Mouse (Mus musculus) heart, postnatal 0 days (tissue): ENCODE measurements around the gene Igfbp1. TPM values are rescaled to one million over a fixed set of nuclear protein-coding genes. Genes with fewer than 3 reads are reported as not detected.
A peak's percentile ranks its signal among the peaks of the same experiment; 100 is the strongest.

Experiments used
- ATAC-seq: fragments of 200-750 bp; cut with Nextera tagmentation; 2 replicates; pipeline ENCODE4 v1.8.0; 2017; ENCODE audit warnings: low read depth, moderate number of reproducible peaks, moderate library complexity; ENCODE audit not compliant: insufficient read depth
- DNase-seq: peaks from one replicate; pipeline ENCODE4 v3.0.0-alpha.2; 2016; ENCODE audit warnings: low spot score
- H3K27ac ChIP-seq: fragments of 300-500 bp; sonication (generic); 2 replicates; pipeline ENCODE4 v1.5.1; 2014; ENCODE audit warnings: low read depth, mild to moderate bottlenecking
- H3K27me3 ChIP-seq: fragments of 300-500 bp; sonication (generic); 2 replicates; pipeline ENCODE4 v1.6.1; 2014; ENCODE audit warnings: low read length, mixed read lengths; ENCODE audit not compliant: control insufficient read depth, insufficient read depth
- H3K36me3 ChIP-seq: fragments of 300-500 bp; sonication (generic); replicated peaks from 2 replicates; pipeline ENCODE4 v1.6.1; 2014; ENCODE audit warnings: low read length, mixed read lengths; ENCODE audit not compliant: control insufficient read depth, insufficient read depth
- H3K4me1 ChIP-seq: fragments of 300-500 bp; sonication (generic); 2 replicates; pipeline ENCODE4 v1.6.1; 2014; ENCODE audit warnings: antibody characterized with exemption; ENCODE audit not compliant: control insufficient read depth, insufficient read depth
- H3K4me2 ChIP-seq: fragments of 300-500 bp; sonication (generic); 2 replicates; pipeline ENCODE4 v1.6.1; 2014; ENCODE audit warnings: low read depth, mild to moderate bottlenecking, low read length, moderate library complexity
- H3K4me3 ChIP-seq: fragments of 300-500 bp; sonication (generic); 2 replicates; pipeline ENCODE4 v1.5.1; 2014; ENCODE audit warnings: low read depth, low read length
- H3K9ac ChIP-seq: fragments of 300-500 bp; sonication (generic); replicated peaks from 2 replicates; pipeline ENCODE4 v1.6.1; 2014; ENCODE audit warnings: low read depth, low read length, mixed read lengths
- H3K9me3 ChIP-seq: fragments of 300-500 bp; sonication (generic); replicated peaks from 2 replicates; pipeline ENCODE4 v1.6.1; 2016; ENCODE audit warnings: low read length; ENCODE audit not compliant: control insufficient read depth
- CTCF ChIP-seq: IDR thresholded peaks from 2 replicates; pipeline ENCODE4 v1.5.1; 2016; ENCODE audit warnings: antibody characterized with exemption, control low read depth, low read depth
- EP300 ChIP-seq: IDR thresholded peaks from 2 replicates; pipeline ENCODE4 v1.6.1; 2016; ENCODE audit warnings: antibody characterized with exemption, low read depth
- whole genome bisulfite sequencing: fragments of 180-500 bp; shearing (Covaris S2); extraction: QIAGEN DNeasy Blood & Tissue Kit; methylation state at CpG from one replicate; pipeline ENCODE4 v1.1.7; 2014; 5-methylcytosine and 5-hydroxymethylcytosine counted together
- polyA plus RNA-seq: library from polyadenylated mRNA; unstranded; fragments of >200 nt; fragmentation: Nextera tagmentation; extraction: Ambion mirVana; gene quantifications from 2 replicates; pipeline ENCODE4 v1.2.1, GENCODE M21; 2015
- total RNA-seq: library from RNA; depleted of rRNA; stranded (reverse); fragments of >200 nt; gene quantifications from 2 replicates; pipeline ENCODE4 v1.2.3, GENCODE M21; 2014; ENCODE audit warnings: low replicate concordance

The Igfbp1 gene
- total and polyA plus RNA-seq, 2 experiments from 2014 or later = 10.6 TPM; not detected in 1

- ATAC-seq = no peak
- peaks cover 13% of the 10 kb centered on the region; the same call in 1 of the 2 replicates for H3K4me1 ChIP-seq
- no peak for TF ChIP-seq EP300
- TF ChIP-seq CTCF = no peak
- no peaks in the 10 kb centered on the region for H3K9me3 ChIP-seq
- no peak for DNase-seq
- no peak overlapping the region for H3K27ac ChIP-seq
- H3K36me3 ChIP-seq = no peaks in the 10 kb centered on the region
- H3K9ac ChIP-seq = no peak overlapping the region
- no peak overlapping the region for H3K4me3 ChIP-seq
- H3K27me3 ChIP-seq = no peaks in the 10 kb centered on the region
- WGBS = 66% methylated on average over 4 of the region's 4 CpGs
- no peak overlapping the region for H3K4me2 ChIP-seq
Observed at GRCm38 (mm10) chr11:7156427-7156826, 41.2 kb upstream of the Igfbp1 start.

DNA sequence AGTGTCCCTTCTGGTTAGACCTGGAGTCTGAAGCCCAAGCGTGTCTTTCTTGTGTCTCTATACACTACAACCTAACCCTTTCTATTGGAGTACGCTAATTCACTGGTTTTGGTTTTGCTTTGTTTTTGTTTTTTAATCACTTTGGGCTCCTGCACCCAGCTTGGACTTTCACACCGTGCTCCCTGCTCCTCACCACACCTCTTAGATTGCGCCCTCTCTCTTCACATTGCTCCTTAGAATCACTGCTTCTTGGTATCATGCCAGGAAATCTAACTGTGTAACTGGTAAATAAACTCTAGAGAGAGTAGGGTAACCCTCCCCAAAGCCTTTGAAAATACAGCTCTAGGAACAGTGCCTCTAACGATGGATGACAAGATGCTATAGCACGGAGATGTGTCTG is 39.4 kb upstream of the Igfbp1 start:
- ATAC-seq = no peak

GRCm38 (mm10) chr11:7160146-7160545 is 37.4 kb upstream of the Igfbp1 start:
- WGBS = 40% methylated on average over 6 of the region's 6 CpGs
- Histone ChIP-seq H3K4me1 (peaks cover 13% of the 10 kb centered on the region; the same call in 1 of the 2 replicates), H3K27ac (no peak overlapping the region; the same call in 1 of the 2 replicates), H3K9me3 (no peaks in the 10 kb centered on the region), H3K4me2 (no peak overlapping the region), H3K36me3 (no peaks in the 10 kb centered on the region), H3K27me3 (no peaks in the 10 kb centered on the region), H3K4me3 (no peak overlapping the region), H3K9ac (no peak overlapping the region)
- TF ChIP-seq CTCF (no peak), EP300 (no peak)
- ATAC-seq (no peak), DNase-seq (no peak)

More for the DNA sequence above, 39.4 kb upstream of the Igfbp1 start:
- H3K4me1 ChIP-seq = peaks cover 13% of the 10 kb centered on the region; the same call in 1 of the 2 replicates
- H3K36me3 ChIP-seq = no peaks in the 10 kb centered on the region
- no peak overlapping the region for H3K4me3 ChIP-seq
- H3K9me3 ChIP-seq = no peaks in the 10 kb centered on the region
- H3K4me2 ChIP-seq = no peak overlapping the region
- WGBS = 86% methylated on average over 6 of the region's 6 CpGs
- no peaks in the 10 kb centered on the region for H3K27me3 ChIP-seq
- H3K9ac ChIP-seq = no peak overlapping the region
- TF ChIP-seq CTCF (no peak), EP300 (no peak)
- no peak overlapping the region for H3K27ac ChIP-seq
- no peak for DNase-seq

GRCm38 (mm10) chr11:7160637-7161101 is 36.9 kb upstream of the Igfbp1 start:
- no peaks in the 10 kb centered on the region for H3K9me3 ChIP-seq
- H3K27me3 ChIP-seq = no peaks in the 10 kb centered on the region
- 49% methylated on average over 4 of the region's 4 CpGs for WGBS
- H3K4me1 ChIP-seq = peaks cover 13% of the 10 kb centered on the region; the same call in 1 of the 2 replicates
- TF ChIP-seq CTCF (no peak), EP300 (no peak)
- no peak overlapping the region for H3K9ac ChIP-seq
- peak; percentile 21 for DNase-seq
- no peak overlapping the region for H3K4me3 ChIP-seq
- H3K36me3 ChIP-seq = no peaks in the 10 kb centered on the region
- peak; percentile 51; the same call in 1 of the 2 replicates for ATAC-seq
- no peak overlapping the region for H3K4me2 ChIP-seq
- H3K27ac ChIP-seq = no peak overlapping the region; the same call in 1 of the 2 replicates

DNA sequence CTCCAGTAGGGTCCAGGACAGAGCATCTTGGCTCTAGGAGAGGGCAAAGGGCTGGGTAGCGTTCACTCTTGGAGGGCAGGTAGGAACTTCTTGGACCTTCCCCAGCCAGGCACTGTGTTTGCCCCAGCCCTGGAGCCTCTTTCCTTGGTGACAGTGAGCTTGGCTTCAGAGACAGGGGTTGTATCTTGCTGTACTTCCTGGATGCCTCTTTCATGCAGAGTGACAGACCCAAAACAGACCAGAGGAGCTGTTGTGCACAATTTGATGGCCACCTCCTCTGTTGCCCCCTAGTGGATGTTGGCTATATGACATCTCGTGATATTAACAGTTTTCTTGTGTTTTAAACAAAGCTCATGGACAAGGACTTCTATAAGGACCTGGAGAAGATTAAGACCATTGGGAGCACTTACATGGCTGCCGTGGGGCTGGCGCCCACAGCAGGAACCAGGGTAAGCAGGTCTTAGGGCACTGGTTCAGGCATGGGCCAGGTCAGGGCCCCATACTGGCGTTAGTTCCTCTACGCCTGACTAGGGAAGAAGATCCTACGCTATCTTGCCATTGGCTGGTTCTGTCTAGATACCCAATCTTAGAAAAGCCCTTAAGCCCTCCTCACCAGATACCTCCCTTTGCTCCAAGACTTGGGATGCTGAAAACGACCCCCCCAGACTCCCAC is 35.9 kb upstream of the Igfbp1 start:
- H3K9ac ChIP-seq = no peak overlapping the region
- TF ChIP-seq EP300 (no peak), CTCF (peak; percentile 79)
- H3K9me3 ChIP-seq = no peaks in the 10 kb centered on the region
- no peak overlapping the region for H3K27ac ChIP-seq
- ATAC-seq (no peak; the same call in 1 of the 2 replicates), DNase-seq (peak; percentile 14)
- H3K4me3 ChIP-seq = no peak overlapping the region
- H3K27me3 ChIP-seq = no peaks in the 10 kb centered on the region
- H3K4me1 ChIP-seq = peaks cover 13% of the 10 kb centered on the region; the same call in 1 of the 2 replicates
- WGBS = 69% methylated on average over 8 of the region's 8 CpGs
- H3K4me2 ChIP-seq = no peak overlapping the region
- no peaks in the 10 kb centered on the region for H3K36me3 ChIP-seq
